Mouse (Mus musculus): ENCODE results near the gene Ap3b1.

Ap3b1 gene

DNA sequence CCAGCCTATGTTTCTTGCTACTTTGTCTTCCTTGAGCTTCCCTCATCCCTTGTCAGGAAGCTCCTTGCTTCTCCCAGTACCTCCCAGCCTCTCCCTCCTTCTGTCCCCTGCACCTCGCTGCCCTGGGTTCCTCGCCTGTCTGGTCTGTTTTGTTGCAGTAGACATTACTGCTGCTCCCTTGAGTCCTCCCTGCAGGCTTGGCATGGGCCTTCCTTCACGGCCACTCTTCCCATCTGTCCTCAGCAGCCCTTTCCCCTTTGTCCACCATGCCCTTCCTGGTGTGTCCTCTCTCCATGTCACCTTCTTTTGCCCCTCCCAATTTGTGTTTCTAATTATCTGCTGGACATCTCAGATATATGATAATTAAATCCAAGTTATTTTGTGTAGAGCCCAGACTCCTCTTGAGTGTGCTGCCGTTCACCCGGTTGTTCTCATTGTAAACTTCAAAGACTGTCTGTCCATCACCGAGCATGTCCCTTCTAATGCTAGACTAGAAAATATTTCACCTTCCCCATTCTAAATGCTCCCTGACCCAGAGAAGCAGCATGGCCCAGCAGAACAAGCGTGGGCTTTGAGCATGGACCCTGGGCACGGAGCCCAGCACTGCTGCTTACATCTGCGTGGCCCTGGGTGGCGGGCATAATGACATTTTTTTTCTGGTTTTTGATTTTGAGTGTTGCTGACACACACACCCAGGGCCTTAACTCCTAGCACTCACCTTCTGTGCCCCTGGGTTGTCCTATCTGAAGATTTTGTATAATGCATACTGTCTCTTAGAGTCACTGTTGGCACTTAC is 181.3 kb downstream of the Ap3b1 start:
- DNase-seq: no peak

DNA sequence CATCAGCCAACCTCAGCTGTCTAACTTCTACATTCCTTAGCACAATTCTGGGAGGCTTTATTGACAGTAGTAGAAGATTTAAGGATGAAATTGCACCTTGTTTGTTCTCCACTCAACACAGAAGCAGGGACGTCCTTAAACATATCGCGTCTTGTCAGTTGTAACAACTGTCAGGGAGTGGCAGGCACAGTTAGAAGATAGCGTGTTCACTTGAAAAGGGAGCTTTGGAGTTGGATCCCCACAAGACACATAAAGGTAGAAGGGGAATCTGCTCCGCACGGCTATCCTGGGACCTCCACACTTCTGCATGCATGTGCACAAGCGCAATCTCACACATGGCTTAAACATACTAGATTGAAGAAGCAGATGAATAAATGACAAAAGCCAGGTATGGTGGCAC is 183.3 kb downstream of the Ap3b1 start:
- no peak for DNase-seq

DNA sequence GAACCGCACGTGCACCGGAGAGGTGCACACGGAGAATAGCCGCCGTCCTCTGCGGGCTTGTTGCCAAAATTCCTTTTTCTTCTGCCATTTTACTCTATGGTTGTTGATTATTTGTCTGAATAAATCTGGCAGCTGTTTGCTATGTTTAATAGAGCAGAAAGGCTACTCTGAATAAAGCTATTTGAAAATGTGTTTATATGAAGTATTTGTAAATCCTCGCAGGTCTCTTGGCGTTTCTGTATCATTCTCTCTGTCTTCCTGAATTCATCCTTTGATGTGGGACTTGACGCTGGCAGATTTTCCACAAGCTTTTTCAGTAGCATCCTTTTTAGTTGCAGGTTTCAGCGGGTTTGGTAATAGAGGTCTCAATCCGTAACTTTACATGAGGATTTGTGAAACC is 185.5 kb downstream of the Ap3b1 start:
- DNase-seq: no peak

DNA sequence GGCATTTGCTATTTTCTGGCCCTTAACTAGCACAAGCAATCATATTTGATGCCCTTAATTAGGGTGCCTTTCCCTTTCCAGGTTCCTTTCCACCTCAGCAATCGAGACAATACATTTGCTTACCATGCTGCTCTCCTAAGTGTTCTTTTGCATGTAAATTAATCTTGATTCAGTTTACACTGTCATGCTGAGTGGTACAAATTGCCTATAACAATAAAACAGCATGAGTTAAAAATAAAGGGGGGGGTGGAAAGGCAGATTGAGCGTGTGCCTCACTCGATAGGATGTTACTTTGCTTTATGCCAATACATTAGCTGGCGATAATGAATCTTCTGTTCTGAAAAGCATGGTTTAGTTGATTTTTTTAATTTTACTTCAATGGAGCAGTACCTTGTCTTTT is 187.0 kb downstream of the Ap3b1 start:
- DNase-seq: no peak

DNA sequence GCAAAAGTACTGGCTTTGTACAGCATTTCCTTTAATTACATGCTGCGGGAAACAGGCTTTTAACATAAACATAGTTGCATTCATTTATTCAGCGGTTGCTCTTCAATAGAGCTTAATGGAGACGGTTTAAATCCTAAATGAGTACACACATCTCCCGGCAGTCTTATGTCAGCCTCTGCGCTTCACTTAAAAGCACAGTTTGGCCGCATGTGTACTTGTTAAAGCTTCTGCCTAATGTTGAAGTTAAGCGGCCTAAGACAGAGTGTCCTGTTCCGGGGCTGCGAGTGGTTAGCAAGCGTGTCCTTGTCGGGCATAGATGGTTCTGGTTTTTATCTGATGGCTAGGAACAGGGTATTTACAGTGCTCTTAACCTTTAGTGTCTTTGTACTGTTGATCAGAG is 187.5 kb downstream of the Ap3b1 start:
- DNase-seq: no peak

DNA sequence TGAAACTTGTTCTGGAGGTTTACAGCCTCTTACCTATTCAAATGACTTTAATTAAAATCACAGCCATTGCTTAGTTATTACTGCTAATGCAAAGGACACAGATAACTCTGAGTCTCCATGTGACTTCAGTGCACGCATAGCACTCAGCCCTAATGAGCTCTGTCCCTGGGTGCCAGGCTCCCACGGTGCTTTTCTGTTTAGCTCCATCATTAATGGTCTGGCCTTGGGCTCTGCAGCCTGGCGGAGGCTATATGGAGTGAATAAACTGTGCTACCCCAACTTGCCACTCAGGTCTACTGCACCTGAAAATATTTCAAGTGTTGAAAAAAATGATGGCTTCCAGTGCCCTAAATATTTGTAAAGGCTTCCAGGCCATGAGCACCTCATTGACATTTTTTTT is 190.8 kb downstream of the Ap3b1 start:
- DNase-seq: no peak

DNA sequence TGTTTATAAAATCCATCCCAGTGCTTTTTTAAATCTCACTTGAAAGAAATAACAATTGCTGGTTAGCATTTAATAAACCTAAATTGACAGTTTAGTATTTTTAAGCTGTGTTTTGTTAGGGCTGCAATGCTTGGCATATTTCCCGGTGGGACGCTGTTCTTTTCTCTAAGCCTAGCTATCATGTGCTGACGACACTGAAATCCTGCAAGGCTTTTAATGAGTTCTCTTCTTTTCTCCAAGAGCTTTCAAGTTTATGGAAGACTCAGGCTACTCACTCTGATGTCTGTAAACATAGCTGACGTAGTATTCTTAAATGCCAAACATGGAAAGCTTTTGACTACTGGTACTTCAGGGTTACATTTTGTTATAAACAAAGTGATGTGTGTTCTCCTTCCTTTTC is 191.3 kb downstream of the Ap3b1 start:
- no peak for DNase-seq

DNA sequence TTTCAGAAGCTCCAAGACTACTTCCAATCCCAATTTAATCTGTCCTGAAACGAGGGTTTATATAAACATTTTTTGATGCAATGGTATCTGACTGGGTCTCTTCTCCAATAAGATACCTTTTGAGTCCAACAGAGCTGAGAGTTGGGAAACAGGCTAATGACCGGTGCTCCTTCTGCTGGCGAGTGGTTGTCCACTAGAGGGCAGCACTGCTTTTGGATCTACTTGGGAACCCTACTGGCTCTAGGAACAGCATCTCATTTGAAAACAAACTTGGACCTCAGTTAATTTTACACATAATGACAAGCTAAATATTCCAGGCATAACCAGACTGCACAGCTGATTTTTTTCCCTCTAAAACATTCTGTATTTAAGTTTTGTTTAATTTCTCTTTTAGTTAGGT is 201.3 kb downstream of the Ap3b1 start:
- peak; percentile 92 for DNase-seq

DNA sequence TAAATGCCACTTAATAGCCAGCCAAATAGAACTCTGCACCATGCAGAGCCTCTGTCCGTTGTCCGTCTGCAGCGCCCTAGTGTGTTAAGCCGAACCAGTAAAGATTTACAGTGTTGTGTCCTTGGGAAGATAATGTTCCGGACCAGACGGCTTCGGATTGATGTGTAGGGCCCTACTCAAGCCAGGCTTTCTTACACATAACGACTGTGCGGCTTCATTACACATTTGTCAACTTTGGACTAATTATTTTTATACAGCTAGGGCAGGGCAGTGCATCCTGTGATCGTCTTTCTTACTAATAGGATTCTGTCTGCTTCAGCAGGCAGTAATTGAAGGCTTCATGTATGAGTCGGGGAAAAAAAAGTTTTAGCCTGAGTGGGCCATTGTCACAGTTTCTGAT is 202.1 kb downstream of the Ap3b1 start:
- no peak for DNase-seq

DNA sequence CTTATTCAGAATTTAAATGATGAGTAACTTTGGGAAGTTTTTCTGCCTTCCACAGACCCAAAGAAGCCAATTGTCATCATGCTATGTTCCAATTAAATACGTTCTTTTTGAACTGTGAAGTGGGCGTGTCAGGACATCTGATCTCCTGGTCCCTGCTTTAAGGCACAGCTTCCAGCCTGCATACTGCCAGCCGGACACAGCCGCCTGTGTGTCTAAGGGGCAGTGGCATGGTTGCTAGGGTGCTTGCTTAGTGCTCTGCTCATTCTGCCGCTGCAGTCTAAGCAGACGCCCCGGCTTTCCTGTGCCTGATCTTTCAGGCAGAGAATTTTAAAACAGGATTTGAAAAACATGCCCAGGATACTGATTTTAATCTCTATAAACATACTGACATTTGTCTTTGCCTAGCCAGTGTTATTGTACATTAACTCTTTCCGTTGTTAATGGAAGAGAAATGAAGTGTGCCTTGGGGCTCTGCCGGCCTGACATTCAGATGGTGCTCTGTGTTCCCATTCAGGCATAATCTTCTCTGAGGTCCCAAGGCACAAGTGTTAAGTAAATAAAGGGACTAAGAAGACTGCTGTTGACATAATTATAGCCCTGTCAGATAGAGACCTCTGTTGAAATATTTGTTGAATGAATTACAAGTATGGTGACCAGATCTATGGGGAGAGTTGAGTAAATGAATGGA is 204.0 kb downstream of the Ap3b1 start:
- DNase-seq: peak; percentile 61

DNA sequence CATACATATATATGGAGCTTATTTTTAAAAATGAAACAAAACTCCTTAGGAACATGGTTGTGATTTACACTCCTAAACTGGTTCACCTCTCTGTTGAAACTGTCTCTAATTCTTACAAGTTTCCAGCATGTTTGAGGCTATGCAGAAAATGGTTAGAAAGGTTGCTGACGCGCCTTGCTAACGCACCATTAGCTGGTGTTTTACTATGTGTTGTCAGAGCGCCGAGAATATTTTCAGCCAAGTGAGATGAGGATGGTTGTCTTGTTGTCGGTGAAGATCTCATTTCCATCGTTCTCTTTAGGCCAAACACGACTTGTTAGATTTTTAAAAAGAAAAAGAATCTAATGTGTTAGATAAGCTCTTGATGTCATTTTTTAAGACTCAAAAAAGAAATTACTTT is 205.1 kb downstream of the Ap3b1 start:
- DNase-seq: no peak

DNA sequence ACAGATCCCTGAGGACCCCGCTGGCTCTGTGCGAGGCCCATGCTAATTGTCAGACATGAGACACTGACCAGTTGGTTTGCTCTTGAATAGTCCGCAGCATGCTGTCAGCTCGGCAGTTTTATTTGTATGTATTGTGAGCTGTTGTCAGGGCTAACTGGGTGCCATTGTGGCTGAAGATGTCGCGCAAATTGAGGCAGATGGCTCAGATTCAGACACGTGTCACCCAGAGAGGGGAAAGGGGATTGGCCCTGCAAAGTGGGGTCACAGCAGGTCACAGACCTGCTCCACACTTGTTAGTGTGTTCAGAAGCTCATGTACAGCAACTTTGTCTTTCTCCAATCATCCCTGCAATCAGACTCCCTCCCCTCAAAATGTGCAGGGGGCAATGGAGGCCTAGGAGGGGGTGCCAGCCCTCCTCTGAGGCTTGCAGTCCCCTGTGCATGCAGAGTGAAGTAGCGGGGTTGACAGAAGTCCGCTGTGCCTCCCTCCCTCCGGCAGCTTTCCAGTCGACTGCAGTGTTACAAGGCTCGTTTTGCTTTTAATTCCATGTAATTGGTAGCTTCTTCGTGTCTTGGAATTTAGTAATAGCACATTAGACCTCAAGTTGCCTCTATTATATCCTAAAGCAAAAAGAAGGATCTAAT is 205.7 kb downstream of the Ap3b1 start:
- no peak for DNase-seq

DNA sequence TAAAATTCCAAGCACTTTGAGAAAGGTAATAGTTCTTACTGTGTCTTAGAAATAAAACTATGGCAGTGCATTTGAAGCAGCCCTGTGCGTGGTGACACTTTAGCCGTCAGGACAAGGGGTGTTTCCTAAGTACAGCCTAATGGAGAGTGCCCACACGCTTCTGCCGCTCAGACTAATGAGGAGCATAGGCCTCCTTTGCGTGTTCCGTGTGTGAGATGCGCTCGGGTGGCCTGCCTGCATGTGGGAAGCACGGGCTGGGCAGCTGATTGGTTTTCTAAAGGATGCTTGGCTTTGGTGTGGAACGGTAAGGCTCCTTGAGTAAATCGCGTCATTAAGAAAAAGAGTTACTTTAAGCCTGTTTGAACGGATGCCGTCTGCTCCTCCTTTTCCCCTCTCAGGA is 206.4 kb downstream of the Ap3b1 start:
- no peak for DNase-seq

DNA sequence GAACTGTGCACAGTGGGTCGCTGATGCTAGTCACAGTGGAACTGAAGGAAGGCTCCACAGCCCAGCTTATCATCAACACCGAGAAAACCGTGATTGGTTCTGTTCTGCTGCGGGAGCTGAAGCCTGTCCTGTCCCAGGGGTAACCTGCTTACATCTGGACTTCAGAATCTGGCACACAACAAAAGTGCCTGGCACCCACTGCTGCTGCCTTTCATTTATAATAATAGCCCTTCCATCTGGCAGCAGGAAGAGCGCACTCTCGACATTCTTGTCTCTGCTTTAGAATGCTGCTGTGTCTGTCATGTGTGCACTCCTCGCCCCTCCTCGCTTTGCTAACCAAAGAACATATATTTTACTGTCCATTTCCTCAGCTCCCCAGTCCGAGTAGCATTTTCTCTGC is 206.9 kb downstream of the Ap3b1 start:
- no peak for DNase-seq

DNA sequence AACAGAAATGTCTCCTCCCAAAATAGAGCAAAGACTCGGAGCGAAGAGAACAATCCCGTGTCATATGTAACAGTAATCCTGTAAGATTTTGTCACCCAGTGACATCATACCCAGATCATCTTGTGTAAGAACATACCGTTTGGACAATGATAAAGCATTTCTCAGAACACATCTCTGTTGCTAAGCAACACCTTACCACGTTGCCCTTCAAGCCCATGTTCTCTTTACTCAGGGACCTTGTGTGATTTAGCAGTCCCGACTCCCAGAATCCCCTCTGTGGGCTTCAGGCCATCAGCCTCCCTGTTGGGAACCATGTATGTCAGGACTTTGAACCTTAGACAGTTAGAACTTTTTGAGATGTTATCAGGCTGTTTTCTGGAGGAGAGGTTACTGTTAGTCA is 209.0 kb downstream of the Ap3b1 start:
- DNase-seq: no peak

DNA sequence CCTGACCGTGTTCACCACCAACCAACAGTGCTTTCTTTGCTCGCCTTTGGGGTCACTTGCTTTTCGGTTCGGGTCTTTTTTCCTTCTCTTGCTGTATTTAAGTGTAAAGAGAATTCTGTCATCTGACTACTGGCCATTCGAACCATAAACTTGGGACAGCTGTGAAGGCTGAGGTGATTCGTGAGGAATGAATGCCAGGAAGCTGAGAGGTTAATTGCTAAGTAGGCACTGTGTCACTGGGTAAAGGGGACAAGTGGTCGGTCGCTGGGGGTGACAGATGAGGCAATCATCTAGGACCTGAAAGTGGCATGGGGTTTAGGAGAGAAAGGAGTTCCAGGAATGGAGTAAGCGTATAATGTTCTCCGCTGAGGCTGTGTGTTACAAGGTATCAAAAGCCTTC is 212.2 kb downstream of the Ap3b1 start:
- no peak for DNase-seq

DNA sequence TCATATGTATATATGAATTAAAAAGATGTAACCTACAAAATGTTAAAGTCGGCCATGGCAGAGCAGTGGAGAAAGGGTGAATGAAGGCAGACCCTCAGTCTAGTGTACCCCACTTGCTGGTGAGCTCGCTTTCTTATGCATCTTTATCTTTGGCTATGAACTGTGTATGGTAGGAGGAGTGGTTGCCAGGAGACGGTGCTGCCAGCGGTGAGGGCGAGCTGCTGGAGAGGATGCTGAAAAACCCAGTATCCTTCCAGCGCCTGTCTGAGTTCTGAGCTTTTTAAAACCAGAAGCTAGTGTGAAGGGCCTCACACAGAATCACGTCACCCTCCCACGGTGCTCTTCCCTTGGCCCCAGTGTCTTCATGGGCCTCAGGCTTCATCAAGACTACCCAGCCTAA is 214.6 kb downstream of the Ap3b1 start:
- DNase-seq: no peak

DNA sequence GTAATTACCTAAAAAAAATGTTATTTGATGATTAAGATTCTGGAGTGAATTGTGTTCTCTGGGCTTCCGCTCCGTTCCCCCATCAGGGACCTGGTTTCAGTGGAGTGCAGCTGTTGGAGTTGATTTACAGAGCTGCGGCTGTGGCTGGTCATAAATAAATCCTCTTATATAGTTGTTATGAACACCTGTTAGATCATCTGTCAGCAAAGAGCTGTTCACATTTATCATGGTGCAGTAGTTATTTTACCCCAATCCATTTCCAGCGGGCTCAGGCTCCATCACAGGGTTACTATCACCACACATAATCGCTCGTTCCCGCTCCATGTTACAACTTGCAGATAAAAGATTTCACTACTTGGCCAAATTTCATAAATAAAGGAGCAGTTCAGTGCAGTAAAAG is 215.1 kb downstream of the Ap3b1 start:
- DNase-seq: no peak

DNA sequence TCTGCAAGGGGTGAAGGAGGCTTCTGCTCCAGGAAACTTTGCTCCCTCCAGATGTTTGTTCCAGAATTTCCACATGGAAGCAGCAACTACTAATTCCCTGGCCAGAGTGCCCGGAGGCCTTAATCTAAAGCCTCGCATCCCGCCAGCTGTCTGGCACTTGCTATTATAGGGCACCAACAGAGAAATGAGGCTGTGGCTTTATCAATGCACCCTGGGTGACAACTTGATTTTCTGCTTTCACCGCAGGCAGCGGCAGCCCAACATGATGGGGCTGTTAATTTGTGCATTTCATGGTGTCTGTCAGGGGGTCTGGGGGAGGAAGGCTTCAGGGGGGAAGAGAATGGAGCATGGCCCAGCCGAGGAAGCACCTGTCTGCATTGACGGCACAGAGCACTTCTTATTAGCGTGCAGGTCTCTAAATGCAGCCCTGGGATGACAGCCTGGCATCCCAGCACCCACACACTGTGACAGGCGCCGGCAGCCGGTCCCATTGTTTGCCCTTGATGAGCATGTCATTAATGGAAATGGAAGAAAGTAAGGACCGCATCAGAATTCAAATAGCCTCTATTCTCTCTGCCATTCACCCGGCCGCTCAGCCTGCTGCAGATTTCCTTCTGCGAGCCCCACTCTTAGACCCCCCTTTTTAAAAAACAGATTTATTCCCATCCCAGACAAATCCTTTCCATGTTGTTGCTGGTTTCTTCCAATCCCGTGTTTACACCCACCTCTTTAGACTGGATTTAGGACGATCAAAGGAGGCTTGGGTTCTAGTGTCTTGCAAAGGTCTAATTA is 217.0 kb downstream of the Ap3b1 start:
- no peak for DNase-seq

DNA sequence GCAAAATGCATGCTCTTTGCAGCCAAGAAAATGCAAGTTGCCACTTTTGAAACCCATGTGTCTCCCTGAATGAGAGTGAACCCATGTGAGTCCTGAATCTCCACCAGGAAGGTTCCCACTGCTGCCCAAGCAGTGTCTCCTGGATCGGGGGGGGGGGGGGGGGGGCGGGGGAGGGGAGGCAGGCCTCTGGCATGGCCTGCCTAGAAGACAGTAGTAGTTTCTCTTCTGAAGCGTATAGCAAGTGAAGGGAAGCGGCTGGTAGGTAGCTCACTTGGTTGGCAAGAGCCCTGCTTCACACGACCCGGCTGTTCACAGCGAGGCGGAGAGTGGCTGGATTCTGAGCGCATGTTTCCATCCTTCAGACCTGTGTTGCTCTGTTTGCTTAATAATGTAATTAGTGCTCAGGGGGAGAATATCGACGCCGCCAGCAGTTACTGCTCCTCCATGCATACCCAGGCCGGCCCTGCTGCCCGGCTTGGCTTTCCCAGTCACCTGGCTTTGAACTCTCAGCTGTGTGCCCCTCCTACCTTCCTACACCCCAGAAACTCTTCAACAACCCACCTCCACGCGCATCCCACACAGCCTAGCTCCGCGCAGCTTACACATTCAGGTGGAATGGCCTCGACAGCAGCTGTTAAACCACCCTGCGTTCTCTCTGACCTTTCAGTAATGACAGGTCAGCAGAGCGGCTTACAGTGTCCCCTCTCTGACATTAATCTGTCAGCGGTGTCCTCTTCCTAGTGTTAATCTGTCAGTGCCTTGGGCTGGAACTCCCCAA is 217.8 kb downstream of the Ap3b1 start:
- DNase-seq: no peak

DNA sequence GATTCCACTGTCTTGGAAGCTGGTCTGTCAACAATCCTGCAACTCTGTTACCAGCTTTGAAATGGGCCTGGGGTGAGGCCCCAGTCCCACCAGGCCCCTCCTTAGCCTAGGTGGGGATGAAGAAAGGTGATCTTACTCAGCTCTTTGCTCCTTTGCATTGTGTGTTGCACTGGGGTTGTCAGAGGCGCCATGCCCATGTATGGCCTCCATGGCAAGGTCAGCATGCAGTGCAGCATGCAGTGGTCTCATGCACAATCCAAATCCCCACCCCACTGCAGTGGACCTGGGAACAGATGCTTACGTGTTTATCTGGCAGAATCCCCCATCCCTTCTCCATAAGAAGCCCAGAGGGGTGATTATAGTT is 218.4 kb downstream of the Ap3b1 start:
- DNase-seq: no peak

DNA sequence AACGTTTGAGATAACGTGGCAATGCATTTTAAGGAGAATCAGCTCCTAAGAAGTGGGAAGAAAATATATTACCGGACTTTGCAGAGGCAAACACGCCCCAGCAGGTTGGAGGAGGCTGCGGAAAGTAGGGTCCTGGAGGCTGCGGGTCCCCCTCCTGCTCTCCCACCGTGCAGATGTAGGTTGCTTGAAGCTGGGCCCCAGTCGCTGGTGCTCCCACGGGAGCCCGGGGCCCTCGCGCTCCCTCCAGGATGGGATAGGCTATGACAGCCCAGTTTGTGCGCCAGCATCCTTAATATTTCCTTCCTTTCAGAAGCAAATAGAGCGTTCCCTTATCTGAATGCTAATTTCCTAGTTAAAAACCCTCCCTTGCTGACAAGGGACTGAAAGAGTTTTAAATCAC is 236.5 kb downstream of the Ap3b1 start:
- DNase-seq: no peak

All from lung, postnatal 36 days (tissue).